Mouse (Mus musculus): ENCODE results near the gene Adcy3. TPM values are rescaled to one million over a fixed set of nuclear protein-coding genes. Genes with fewer than 3 reads are reported as not detected.

The Adcy3 gene
- polyA plus RNA-seq, 1 experiment from 2014 or later, result 12.6 TPM

- no peak overlapping the region for H3K9ac ChIP-seq
- no peak for ATAC-seq (ENCODE audit: insufficient number of reproducible peaks, insufficient read depth, low FRiP score, low TSS enrichment, low read depth)
- WGBS, result 25% methylated on average over 2 of the region's 2 CpGs
Measured at GRCm38 (mm10) chr12:4184648-4185047, 51.7 kb downstream of the Adcy3 start.

GRCm38 (mm10) chr12:4188171-4189059 is 55.5 kb downstream of the Adcy3 start:
- Histone ChIP-seq H3K9me3 (no peaks in the 10 kb centered on the region), H3K27ac (peak overlapping the region; percentile 75), H3K4me2 (no peak overlapping the region), H3K36me3 (peaks cover 11% of the 10 kb centered on the region; the same call in 1 of the 2 replicates), H3K4me1 (peaks cover 30% of the 10 kb centered on the region), H3K4me3 (no peak overlapping the region), H3K9ac (no peak overlapping the region), H3K27me3 (no peaks in the 10 kb centered on the region)
- 27% methylated on average over 14 of the region's 14 CpGs for WGBS
- no peak for ATAC-seq (ENCODE audit: insufficient number of reproducible peaks, insufficient read depth, low FRiP score, low TSS enrichment, low read depth)

More at GRCm38 (mm10) chr12:4184648-4185047, 51.7 kb downstream of the Adcy3 start:
- H3K4me1 ChIP-seq, result peaks cover 12% of the 10 kb centered on the region
- no peaks in the 10 kb centered on the region for H3K9me3 ChIP-seq
- H3K36me3 ChIP-seq, result peaks cover 6% of the 10 kb centered on the region; the same call in 1 of the 2 replicates
- H3K27ac ChIP-seq, result no peak overlapping the region
- H3K4me3 ChIP-seq, result no peak overlapping the region
- no peak overlapping the region for H3K4me2 ChIP-seq
- H3K27me3 ChIP-seq, result no peaks in the 10 kb centered on the region

- Histone ChIP-seq H3K27ac (no peak overlapping the region), H3K36me3 (peaks cover 14% of the 10 kb centered on the region), H3K9me3 (no peaks in the 10 kb centered on the region), H3K4me1 (peaks cover 36% of the 10 kb centered on the region), H3K27me3 (no peaks in the 10 kb centered on the region), H3K4me2 (no peak overlapping the region), H3K9ac (no peak overlapping the region), H3K4me3 (no peak overlapping the region)
- WGBS, result 43% methylated on average over 5 of the region's 5 CpGs
- no peak for ATAC-seq (ENCODE audit: insufficient number of reproducible peaks, insufficient read depth, low FRiP score, low TSS enrichment, low read depth)
Measured at GRCm38 (mm10) chr12:4189060-4189447, 56.2 kb downstream of the Adcy3 start.

- peaks cover 41% of the 10 kb centered on the region for H3K36me3 ChIP-seq
- ATAC-seq (ENCODE audit: insufficient number of reproducible peaks, insufficient read depth, low FRiP score, low TSS enrichment, low read depth), result no peak
- 46% methylated on average over 6 of the region's 6 CpGs for WGBS
- H3K9me3 ChIP-seq, result no peaks in the 10 kb centered on the region
- H3K4me3 ChIP-seq, result no peak overlapping the region
- peak overlapping the region; percentile 55 for H3K27ac ChIP-seq
- H3K4me1 ChIP-seq, result peaks cover 37% of the 10 kb centered on the region
- no peak overlapping the region for H3K9ac ChIP-seq
- no peaks in the 10 kb centered on the region for H3K27me3 ChIP-seq
- no peak overlapping the region for H3K4me2 ChIP-seq
Measured at GRCm38 (mm10) chr12:4192514-4192913, 59.6 kb downstream of the Adcy3 start.

- Histone ChIP-seq H3K27me3 (no peaks in the 10 kb centered on the region), H3K36me3 (peaks cover 46% of the 10 kb centered on the region), H3K4me3 (no peak overlapping the region), H3K4me2 (no peak overlapping the region), H3K9me3 (no peaks in the 10 kb centered on the region), H3K27ac (peak overlapping the region; percentile 55), H3K4me1 (peaks cover 36% of the 10 kb centered on the region), H3K9ac (no peak overlapping the region)
- ATAC-seq (ENCODE audit: insufficient number of reproducible peaks, insufficient read depth, low FRiP score, low TSS enrichment, low read depth), result no peak
- WGBS, result 33% methylated on average over 10 of the region's 10 CpGs
Measured at GRCm38 (mm10) chr12:4193025-4193740, 60.3 kb downstream of the Adcy3 start.

DNA sequence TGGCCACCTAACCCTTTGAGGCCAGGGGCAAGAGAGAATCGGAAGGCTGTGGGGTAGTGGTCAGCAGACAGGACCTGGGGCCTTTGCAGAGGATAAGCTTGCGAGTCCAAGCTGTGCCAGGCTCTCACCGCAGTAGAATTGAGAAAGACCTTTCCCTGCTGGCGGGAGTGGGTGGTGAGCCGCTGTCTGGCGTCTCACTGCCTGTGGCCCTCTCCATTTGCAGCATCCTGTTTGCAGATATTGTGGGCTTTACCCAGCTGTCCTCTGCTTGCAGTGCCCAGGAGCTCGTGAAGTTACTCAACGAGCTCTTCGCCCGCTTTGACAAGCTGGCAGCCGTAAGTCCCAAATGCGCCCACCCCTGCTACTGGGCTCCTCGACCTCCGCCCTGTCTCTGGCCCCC is 61.7 kb downstream of the Adcy3 start:
- Histone ChIP-seq H3K9me3 (no peaks in the 10 kb centered on the region), H3K27ac (no peak overlapping the region), H3K36me3 (peaks cover 60% of the 10 kb centered on the region), H3K4me3 (no peak overlapping the region), H3K9ac (no peak overlapping the region), H3K4me1 (peaks cover 26% of the 10 kb centered on the region), H3K4me2 (no peak overlapping the region), H3K27me3 (no peaks in the 10 kb centered on the region)
- no peak for ATAC-seq (ENCODE audit: insufficient number of reproducible peaks, insufficient read depth, low FRiP score, low TSS enrichment, low read depth)
- WGBS, result 94% methylated on average over 14 of the region's 14 CpGs

DNA sequence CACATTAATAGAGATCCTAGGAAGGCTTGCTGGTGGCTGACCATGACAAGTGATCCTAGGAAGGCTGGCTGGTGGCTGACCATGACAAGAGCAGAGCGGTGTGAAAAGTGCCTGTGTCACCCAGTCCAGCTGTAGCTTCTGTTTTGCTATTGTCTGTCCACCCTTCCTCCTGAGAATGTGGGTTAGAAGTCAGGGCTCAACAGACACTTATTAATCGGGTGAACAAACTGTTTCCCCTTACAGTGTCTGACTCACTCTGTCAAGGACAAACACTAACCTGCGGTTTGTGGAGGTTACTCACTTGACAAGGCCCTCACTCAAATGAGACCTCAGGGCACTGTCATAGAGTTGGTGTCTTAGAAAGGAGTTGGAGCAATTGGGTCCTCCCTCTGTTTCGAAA is 65.8 kb downstream of the Adcy3 start:
- Histone ChIP-seq H3K36me3 (peaks cover 88% of the 10 kb centered on the region), H3K9me3 (no peaks in the 10 kb centered on the region), H3K27me3 (no peaks in the 10 kb centered on the region), H3K9ac (no peak overlapping the region), H3K4me1 (peaks cover 4% of the 10 kb centered on the region), H3K27ac (no peak overlapping the region), H3K4me3 (no peak overlapping the region), H3K4me2 (no peak overlapping the region)
- ATAC-seq (ENCODE audit: insufficient number of reproducible peaks, insufficient read depth, low FRiP score, low TSS enrichment, low read depth), result no peak
- WGBS, result 88% methylated on average over 4 of the region's 4 CpGs

- Histone ChIP-seq H3K4me1 (no peaks in the 10 kb centered on the region), H3K9me3 (no peaks in the 10 kb centered on the region), H3K4me2 (no peak overlapping the region), H3K9ac (no peak overlapping the region), H3K4me3 (no peak overlapping the region), H3K27me3 (no peaks in the 10 kb centered on the region), H3K36me3 (peaks cover 89% of the 10 kb centered on the region), H3K27ac (no peak overlapping the region)
- ATAC-seq (ENCODE audit: insufficient number of reproducible peaks, insufficient read depth, low FRiP score, low TSS enrichment, low read depth), result no peak
- 97% methylated on average over 11 of the region's 11 CpGs for WGBS
Measured at GRCm38 (mm10) chr12:4199271-4199670, 66.4 kb downstream of the Adcy3 start.

GRCm38 (mm10) chr12:4201454-4202200 is 68.7 kb downstream of the Adcy3 start:
- H3K4me2 ChIP-seq, result no peak overlapping the region
- H3K4me3 ChIP-seq, result no peak overlapping the region
- no peaks in the 10 kb centered on the region for H3K9me3 ChIP-seq
- peaks cover 92% of the 10 kb centered on the region for H3K36me3 ChIP-seq
- no peak overlapping the region for H3K9ac ChIP-seq
- ATAC-seq (ENCODE audit: insufficient number of reproducible peaks, insufficient read depth, low FRiP score, low TSS enrichment, low read depth), result no peak
- no peak overlapping the region for H3K27ac ChIP-seq
- WGBS, result 83% methylated on average over 13 of the region's 13 CpGs
- no peaks in the 10 kb centered on the region for H3K27me3 ChIP-seq
- no peaks in the 10 kb centered on the region for H3K4me1 ChIP-seq

- H3K36me3 ChIP-seq, result peaks cover 93% of the 10 kb centered on the region
- H3K4me2 ChIP-seq, result no peak overlapping the region
- H3K9me3 ChIP-seq, result no peaks in the 10 kb centered on the region
- no peak overlapping the region for H3K27ac ChIP-seq
- H3K4me3 ChIP-seq, result no peak overlapping the region
- no peaks in the 10 kb centered on the region for H3K4me1 ChIP-seq
- no peak for ATAC-seq (ENCODE audit: insufficient number of reproducible peaks, insufficient read depth, low FRiP score, low TSS enrichment, low read depth)
- 92% methylated on average over 4 of the region's 4 CpGs for WGBS
- H3K9ac ChIP-seq, result no peak overlapping the region
- H3K27me3 ChIP-seq, result no peaks in the 10 kb centered on the region
Measured at GRCm38 (mm10) chr12:4202206-4202605, 69.3 kb downstream of the Adcy3 start.

- no peak for ATAC-seq (ENCODE audit: insufficient number of reproducible peaks, insufficient read depth, low FRiP score, low TSS enrichment, low read depth)
- H3K4me3 ChIP-seq, result no peak overlapping the region
- H3K4me2 ChIP-seq, result no peak overlapping the region
- H3K27me3 ChIP-seq, result no peaks in the 10 kb centered on the region
- 92% methylated on average over 11 of the region's 11 CpGs for WGBS
- H3K27ac ChIP-seq, result no peak overlapping the region
- H3K4me1 ChIP-seq, result no peaks in the 10 kb centered on the region
- no peak overlapping the region for H3K9ac ChIP-seq
- no peaks in the 10 kb centered on the region for H3K9me3 ChIP-seq
- H3K36me3 ChIP-seq, result peaks cover 93% of the 10 kb centered on the region
Measured at GRCm38 (mm10) chr12:4206106-4206505, 73.2 kb downstream of the Adcy3 start.

Measured in embryonic facial prominence, embryonic 13.5 days (tissue).